12 mouse cellular contexts compared by ENCODE assay signal in genomic region chr3:146778913-146779312, GRCm38 (mm10). TPM values are rescaled to one million over a fixed set of nuclear protein-coding genes. Genes with fewer than 3 reads are reported as not detected.
DNase-seq lines count a peak whose midpoint lies in the region; ATAC-seq and TF ChIP-seq lines count a peak whose summit lies in the region.
"Had no signal": no experiment of that assay in that cellular context is flagged by ENCODE, and none has a peak within 500 bp of the region (broad histone marks: within the 10 kb centered on the region; RNA-seq: fewer than 3 reads in every experiment).

No protein-coding gene starts in this region.

- no peak for TF ChIP-seq POLR2A in bone marrow macrophage, adult 2 months (IDR thresholded peaks at IDR 0.05; ENCODE audit: borderline replicate concordance, low read depth, low read length)

- peak; percentile 26 for DNase-seq in lung, postnatal 36 days
- no peak for DNase-seq in lung, postnatal 4 days
- DNase-seq in thymus, postnatal 25 days, result peak; percentile 38
- no peak for DNase-seq in gastrocnemius, postnatal 14 days
- DNase-seq in ovary, postnatal 10 days (ENCODE audit: low spot score), result no peak
- DNase-seq: cerebellum, adult 18-20 months; embryo, embryonic 11 days; liver, embryonic 13.5 days; lung, postnatal 10 days; right cerebral cortex, postnatal 4 days had no signal

- ATAC-seq in megakaryocyte, adult 5-6 weeks (ENCODE audit: poor library complexity, severe bottlenecking), result peak; percentile 57

- peak overlapping the region; percentile 3; the same call in 1 of the 2 replicates for H3K27ac ChIP-seq in bone marrow macrophage, adult 2 months (ENCODE audit: insufficient read depth, low read depth, low read length)
- H3K27ac ChIP-seq: liver, embryonic 13.5 days had no signal

- peak overlapping the region; percentile 27 for H3K4me3 ChIP-seq in bone marrow macrophage, adult 2 months (ENCODE audit: insufficient read depth, low read length)
- H3K4me3 ChIP-seq: liver, embryonic 13.5 days had no signal

- H3K4me1 ChIP-seq in bone marrow macrophage, adult 2 months (ENCODE audit: control insufficient read depth, insufficient read depth, low read length), result peaks cover 22% of the 10 kb centered on the region

- no peak for TF ChIP-seq CTCF in bone marrow macrophage, adult 2 months (IDR thresholded peaks at IDR 0.05; ENCODE audit: low read depth, low read length)

- intact Hi-C loops in gastrocnemius, postnatal 14 days (cut with DNase I; ENCODE audit: low total_unique reads), result no loop called here

RNA-seq across cellular contexts. Expression of gene Prkacb, which starts 33.9 kb away (rescaled TPM):
- polyA plus RNA-seq in bone marrow macrophage, adult 2 months (2012; ENCODE audit: insufficient read depth, insufficient read length, missing spikeins), result 107 and 120 TPM in 2 replicates
- 47.3 and 50.7 TPM in 2 replicates for total RNA-seq in megakaryocyte, adult 5-6 weeks (2015)
- total RNA-seq in megakaryocyte, adult 5-6 weeks (2017), result 58.2 and 59.8 TPM in 2 replicates
- total RNA-seq in gastrocnemius, postnatal 14 days (2021), result 10 to 100 TPM; 46.0 to 46.4 TPM

Comparison
In these comparisons a context has a peak if more than half of its experiments do, and no peak if none do; other contexts are left out.
1. DNase-seq: peak in lung, postnatal 36 days (single experiment) and thymus, postnatal 25 days (single experiment); none in lung, postnatal 4 days (0 of 2), gastrocnemius, postnatal 14 days (single experiment) and ovary, postnatal 10 days (single experiment).